Mouse (Mus musculus) cerebral cortex, adult 2 months (tissue): Measurements from ENCODE around the gene Efr3b.

Experiments
- WGBS: fragments of 180-500 bp; shearing (Covaris S2); methylation state at CpG from one replicate; pipeline ENCODE4 v1.1.7; 2018; 5-methylcytosine and 5-hydroxymethylcytosine counted together

Gene Efr3b

GRCm38 (mm10) chr12:4029064-4029463 lies 9.7 kb downstream of the Efr3b start:
- 59% methylated on average over 4 of the region's 4 CpGs for WGBS

- 36% methylated on average over 11 of the region's 11 CpGs for WGBS
These were observed 10.2 kb downstream of the Efr3b start for GRCm38 (mm10) chr12:4028516-4028915.

DNA sequence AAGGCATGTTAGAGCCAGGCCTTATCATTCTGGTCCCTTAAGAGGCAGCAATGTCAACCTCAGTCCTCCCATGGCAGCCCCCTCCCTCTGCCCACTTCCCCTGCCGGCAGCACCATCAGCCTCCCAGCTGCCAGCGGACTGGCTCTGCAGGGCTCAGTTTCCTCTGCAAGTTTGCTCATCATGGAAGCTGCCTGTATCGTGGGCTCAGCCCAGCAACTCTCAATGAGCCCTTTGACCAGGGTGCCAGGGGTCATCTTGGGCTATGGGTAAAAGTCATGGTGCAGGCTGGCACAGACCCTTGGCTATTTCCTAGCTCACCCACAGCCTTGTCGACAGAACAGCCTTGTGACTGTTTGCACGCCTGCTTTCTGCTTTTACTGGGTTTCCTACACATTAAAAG lies 14.4 kb downstream of the Efr3b start:
- WGBS: 53% methylated on average over 5 of the region's 5 CpGs

DNA sequence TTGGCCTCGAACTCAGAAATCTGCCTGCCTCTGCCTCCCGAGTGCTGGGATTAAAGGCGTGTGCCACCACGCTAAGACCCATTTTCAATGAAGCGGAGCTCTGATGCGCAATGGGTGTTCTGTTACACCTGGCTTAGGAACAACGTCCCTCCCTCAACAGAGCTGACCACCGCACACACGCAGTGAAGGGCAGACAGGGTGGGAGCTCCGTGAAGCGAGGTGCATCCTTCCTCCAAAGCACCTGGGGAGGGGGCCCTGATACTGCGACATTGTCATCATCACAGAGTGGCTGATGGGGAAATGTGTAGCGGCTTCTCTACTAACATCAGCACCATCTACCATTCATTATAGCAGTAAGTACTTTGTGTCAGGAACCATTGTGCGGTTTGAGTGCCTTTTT lies 15.2 kb downstream of the Efr3b start:
- WGBS: 91% methylated on average over 14 of the region's 14 CpGs

DNA sequence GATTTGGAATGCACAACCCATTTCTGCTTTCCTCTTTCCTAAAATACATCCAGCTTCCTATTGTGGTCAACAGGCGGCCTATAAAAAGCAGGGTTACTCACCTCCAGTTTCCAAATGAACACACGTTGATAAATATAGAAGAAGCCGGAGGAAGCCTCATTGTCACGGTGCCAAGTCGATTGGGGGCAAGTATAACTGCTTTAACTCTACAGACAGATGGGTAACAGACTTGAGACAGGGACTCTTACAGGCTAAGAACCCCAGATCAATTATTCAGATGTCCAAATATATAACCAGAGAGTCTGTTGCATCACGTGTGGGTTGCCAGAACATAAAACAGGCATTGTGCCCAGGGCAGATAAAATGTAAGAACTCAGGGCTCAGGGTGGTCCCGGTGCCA lies 15.9 kb downstream of the Efr3b start:
- WGBS: 27% methylated on average over 7 of the region's 7 CpGs

GRCm38 (mm10) chr12:4020505-4020904 lies 18.2 kb downstream of the Efr3b start:
- 41% methylated on average over 8 of the region's 8 CpGs for WGBS

GRCm38 (mm10) chr12:4016321-4016720 lies 22.4 kb downstream of the Efr3b start:
- 36% methylated on average over 7 of the region's 7 CpGs for WGBS

- 60% methylated on average over 4 of the region's 4 CpGs for WGBS
These were observed 23.0 kb downstream of the Efr3b start for GRCm38 (mm10) chr12:4015741-4016140.

GRCm38 (mm10) chr12:4015255-4015654 lies 23.5 kb downstream of the Efr3b start:
- WGBS: 48% methylated on average over 7 of the region's 7 CpGs

DNA sequence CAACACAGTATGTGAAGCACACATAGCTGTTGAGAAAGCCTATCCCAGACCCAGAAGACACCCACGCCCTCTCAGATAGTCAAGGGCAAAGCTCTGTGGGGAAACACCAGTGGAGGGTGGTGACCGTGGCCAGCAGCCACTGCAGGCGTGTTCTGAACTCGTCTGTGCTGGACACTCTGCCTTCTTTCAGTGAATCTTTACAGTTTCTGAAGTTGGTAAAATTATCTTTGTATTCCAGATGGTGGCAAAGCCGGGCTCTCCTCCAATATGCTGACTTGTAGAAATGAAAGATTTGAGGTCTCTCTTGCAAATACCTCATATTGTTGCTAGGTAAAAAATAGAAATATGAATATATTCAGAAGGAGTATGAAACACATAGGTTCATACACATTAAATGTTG lies 27.0 kb downstream of the Efr3b start:
- WGBS: 52% methylated on average over 5 of the region's 5 CpGs

DNA sequence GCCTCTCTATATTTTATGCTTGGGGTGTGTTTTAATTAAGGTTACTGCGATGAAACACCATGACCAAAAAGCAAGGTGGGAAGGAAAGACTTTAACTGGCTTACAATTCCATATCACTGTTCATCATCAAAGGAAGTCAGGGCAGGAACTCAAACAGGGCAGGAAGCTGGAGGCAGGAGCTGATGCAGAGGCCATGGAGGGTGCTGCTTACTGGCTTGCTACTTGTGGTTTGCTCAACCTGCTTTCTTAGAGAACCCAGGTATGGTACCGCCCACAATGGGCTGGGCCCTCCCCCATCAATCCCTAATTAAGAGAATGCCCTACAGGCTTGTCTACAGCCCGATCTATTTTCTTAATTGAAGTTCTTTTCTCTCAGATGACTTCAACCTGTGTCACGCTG lies 27.4 kb downstream of the Efr3b start:
- WGBS: 67% methylated on average over 4 of the region's 4 CpGs

DNA sequence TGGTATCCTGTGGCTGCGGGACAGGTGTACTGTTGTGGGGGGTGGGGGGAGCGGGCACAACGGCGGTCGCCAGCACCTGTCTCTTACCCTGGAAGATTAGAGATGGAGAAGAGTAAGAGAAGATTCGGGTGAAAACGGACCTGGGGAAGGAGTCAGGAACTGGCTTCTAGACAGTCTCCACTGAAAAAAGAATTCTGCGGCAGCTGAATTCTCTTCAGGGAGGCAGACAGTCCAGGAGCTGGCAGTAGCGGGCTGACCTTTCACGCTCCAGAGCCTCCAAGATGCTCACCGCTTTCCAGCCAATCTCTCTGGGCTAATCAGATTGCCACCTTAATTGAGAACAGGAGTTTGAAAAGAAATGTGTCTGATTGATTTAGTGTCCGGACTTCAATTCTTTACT lies 30.0 kb downstream of the Efr3b start:
- 74% methylated on average over 12 of the region's 12 CpGs for WGBS

DNA sequence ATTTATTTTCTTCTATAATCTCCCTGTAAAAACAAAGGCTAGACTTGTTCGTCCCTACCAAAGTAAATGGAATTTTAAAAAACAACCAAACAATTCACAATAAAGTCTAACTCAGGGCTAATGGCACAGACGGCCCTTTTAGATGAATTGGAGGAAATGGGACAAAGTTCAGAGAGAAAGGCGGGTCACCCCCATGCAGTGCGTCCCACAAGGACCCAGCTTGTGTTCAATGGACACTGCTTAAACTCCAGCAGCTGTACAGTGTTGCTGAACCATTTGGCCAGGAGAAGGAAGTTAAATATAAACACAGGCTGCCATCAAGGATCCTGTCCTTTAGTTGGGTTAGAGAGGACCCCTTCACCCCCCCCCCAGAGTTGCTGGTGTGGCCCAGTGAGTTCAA lies 30.9 kb downstream of the Efr3b start:
- WGBS: 29% methylated on average over 4 of the region's 4 CpGs

DNA sequence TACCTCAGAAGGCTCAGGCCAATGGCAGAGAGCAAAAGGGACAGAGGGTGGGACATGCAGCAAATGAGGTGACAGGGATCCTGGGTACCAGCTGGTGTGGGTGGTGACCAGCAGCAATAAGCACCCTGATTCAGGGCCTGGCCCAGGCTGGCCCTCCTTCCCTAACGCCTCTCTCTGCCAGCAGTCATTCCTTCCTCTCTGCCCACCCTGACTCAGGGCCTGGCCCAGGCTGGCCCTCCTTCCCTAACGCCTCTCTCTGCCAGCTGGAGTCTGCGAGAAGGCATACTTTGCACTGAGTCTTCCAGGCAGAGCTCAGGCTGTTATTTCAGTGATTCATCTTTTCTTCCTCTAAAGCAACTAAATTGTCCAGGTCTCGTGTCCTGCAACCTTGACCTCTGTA lies 31.5 kb downstream of the Efr3b start:
- WGBS: 8% methylated on average over 4 of the region's 4 CpGs

GRCm38 (mm10) chr12:4006079-4006478 lies 32.6 kb downstream of the Efr3b start:
- 57% methylated on average over 7 of the region's 7 CpGs for WGBS

DNA sequence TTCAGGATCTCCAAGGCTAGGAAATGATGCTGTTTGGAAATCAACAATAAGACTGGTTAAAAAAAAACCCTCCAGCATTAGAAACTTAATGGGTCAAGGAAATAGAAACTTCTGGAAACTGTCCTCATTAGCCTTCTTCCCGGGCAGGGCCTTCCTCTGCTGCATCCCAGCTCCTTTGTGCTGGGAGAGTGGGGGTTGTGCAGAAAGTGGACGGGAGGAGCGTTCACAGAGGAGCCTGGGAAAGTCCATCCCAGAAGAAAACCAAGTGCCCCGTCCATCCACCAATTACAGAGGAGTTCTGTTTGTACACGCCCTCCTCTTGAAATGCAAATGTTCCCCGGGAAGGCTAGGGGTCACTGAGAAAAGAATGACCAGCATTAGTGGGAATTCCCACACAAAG lies 34.1 kb downstream of the Efr3b start:
- 39% methylated on average over 6 of the region's 6 CpGs for WGBS

GRCm38 (mm10) chr12:4000406-4000805 lies 38.3 kb downstream of the Efr3b start:
- WGBS: 73% methylated on average over 5 of the region's 5 CpGs

GRCm38 (mm10) chr12:3996749-3997148 lies 42.0 kb downstream of the Efr3b start:
- WGBS: 51% methylated on average over 9 of the region's 9 CpGs

DNA sequence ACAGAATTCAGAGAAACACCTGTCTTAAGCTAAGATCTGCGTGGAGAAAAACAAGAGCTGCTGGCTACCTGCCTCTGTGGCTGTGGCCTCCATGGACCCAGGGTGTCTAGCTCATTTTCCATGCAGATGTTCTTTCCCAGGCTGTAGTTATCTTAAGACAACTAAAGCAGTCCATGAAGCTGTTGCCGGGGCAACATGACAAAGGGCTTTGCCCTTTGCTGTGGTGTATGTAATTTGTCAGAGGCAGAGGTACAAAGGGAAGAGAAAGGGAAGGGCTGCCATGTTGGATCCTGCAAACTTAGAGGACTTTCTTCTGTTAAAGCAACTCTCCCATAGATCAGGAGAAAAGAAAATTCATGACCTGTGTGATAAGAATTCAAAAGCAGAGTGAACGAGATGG lies 47.7 kb downstream of the Efr3b start:
- 84% methylated on average over 3 of the region's 3 CpGs for WGBS

DNA sequence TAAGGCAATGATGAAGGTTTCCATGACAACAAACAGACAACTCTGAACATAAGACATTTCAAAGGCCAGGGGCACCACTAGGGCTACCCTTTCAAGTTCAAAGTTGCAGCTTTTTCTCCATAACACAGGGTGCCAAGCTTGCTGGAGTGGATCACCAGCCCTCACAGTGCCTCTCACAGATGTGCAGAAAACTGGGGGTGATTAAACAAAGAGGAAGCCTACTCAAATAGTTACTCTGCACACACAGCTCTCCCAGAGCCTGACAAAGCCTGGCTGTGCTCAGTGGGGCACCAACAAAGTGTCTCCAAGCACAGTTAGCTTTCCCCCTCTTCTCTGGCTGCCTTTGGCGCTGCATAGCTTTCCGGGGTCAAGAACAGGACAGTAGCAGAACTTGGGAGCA lies 48.8 kb downstream of the Efr3b start:
- WGBS: 43% methylated on average over 2 of the region's 2 CpGs

GRCm38 (mm10) chr12:3984446-3984845 lies 54.3 kb downstream of the Efr3b start:
- 74% methylated on average over 9 of the region's 9 CpGs for WGBS

GRCm38 (mm10) chr12:3983736-3984135 lies 55.0 kb downstream of the Efr3b start:
- WGBS: 3% methylated on average over 1 of the region's 1 CpGs

DNA sequence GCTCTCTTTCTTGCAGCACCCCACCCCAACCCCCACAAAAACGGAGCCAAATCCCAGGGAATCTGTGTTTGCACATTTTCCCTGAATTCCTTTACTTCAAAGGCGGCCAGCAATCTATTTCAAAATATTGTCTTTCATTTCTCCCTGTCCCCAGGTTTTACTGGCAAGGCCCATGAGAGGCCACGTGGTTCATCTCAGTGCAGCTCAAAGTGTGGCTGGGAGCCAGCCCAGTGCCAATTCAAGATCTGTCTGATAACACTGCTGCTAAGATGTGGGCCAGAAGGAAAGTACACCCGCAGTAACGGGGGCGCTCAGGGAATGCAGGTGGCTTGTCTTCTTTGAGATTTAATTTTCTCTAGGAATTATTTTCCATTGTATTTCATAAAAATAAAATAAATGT lies 56.5 kb downstream of the Efr3b start:
- WGBS: 12% methylated on average over 6 of the region's 6 CpGs

DNA sequence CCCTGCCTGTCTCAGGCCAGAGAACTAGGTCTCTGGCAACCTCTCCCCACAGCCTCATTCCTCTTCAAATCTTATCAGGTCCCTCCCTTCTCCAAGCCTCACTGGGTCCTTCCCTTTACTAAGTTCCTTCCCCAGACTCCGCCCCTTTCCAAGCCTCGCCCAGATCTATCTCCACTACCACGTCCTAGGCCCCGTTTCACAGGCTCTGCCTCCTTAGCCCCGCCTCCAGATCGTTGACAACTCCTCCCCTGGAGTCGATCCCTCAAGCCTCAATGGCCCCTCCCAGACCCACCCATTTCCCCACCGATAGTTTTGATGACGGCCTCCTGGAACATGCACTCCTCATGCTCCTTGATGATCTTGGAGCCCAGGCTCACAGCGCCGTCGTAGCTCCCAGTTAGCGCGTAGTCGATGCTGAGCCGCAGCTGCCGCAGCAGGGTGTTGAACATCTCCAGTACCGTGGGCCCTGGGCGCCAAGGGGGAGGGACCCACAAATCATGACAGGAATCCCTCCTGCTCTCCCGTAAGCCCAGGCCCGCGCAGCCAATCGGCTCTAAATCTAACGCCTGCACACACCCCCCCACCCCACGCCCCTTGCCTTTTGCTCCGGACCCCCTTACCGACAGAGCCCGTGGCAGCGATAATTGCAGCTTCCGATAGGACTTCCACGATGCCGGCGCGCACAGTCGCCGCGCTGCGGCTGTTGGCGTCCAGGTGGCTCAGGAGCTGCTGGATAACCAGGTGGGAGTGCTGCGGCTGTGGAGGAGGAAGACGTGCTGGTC lies 57.2 kb downstream of the Efr3b start:
- WGBS: 5% methylated on average over 40 of the region's 41 CpGs
